Mouse (Mus musculus) thymus, adult 2 months (tissue): ENCODE results near the gene B4galnt4.

Experiments
- CTCF ChIP-seq: fragments of 200-500 bp; IDR thresholded peaks from 2 replicates; pipeline ENCODE4 v1.5.1; 2012; ENCODE audit warnings: mild to moderate bottlenecking, control low read depth, low read length, moderate library complexity, borderline replicate concordance; ENCODE audit not compliant: control insufficient read depth, poor library complexity, insufficient read depth; ENCODE audit errors: extremely low read depth
- POLR2A ChIP-seq: fragments of 200-500 bp; IDR thresholded peaks from 2 replicates; pipeline ENCODE4 v1.6.1; 2012; ENCODE audit warnings: mild to moderate bottlenecking, low read length, control low read depth, moderate library complexity; ENCODE audit not compliant: control insufficient read depth, poor library complexity, insufficient read depth; ENCODE audit errors: extremely low read depth

- TF ChIP-seq CTCF = no peak
- no peak for TF ChIP-seq POLR2A
Measured at GRCm38 (mm10) chr7:141058601-141059341, 2.1 kb upstream of the B4galnt4 start.
